Mouse (Mus musculus): ENCODE data around the gene Ptprd. TPM values are rescaled to one million over a fixed set of nuclear protein-coding genes. Genes with fewer than 3 reads are reported as not detected.

The Ptprd gene
- total and polyA plus RNA-seq, 3 experiments = not detected

GRCm38 (mm10) chr4:76136625-76137024 is 2075.1 kb downstream of the Ptprd start:
- TF ChIP-seq POLR2AphosphoS2 (IDR thresholded peaks at IDR 0.05; ENCODE audit: low read length) (no peak), ETS1 (IDR thresholded peaks at IDR 0.05; ENCODE audit: low read depth, low read length) (no peak), HCFC1 (IDR thresholded peaks at IDR 0.05; ENCODE audit: low read depth, low read length) (no peak), POLR2A (IDR thresholded peaks at IDR 0.05; ENCODE audit: control insufficient read depth in 1 of 2, insufficient read depth in 1 of 2, low read depth in 1 of 2, low read length in 2 of 2, poor library complexity in 1 of 2) (no peak), ZMIZ1 (IDR thresholded peaks at IDR 0.05; ENCODE audit: low read depth, low read length) (no peak), RCOR1 (IDR thresholded peaks at IDR 0.05; ENCODE audit: low read depth, low read length) (no peak), EP300 (IDR thresholded peaks at IDR 0.05; ENCODE audit: low read depth in 1 of 2, low read length in 2 of 2) (no peak), RAD21 (IDR thresholded peaks at IDR 0.05; ENCODE audit: low read depth, low read length) (no peak), BHLHE40 (IDR thresholded peaks at IDR 0.05; ENCODE audit: borderline replicate concordance, low read depth, low read length) (no peak), JUND (IDR thresholded peaks at IDR 0.05; ENCODE audit: low read depth, low read length) (no peak), MAFK (IDR thresholded peaks at IDR 0.05; ENCODE audit: borderline replicate concordance, low read depth, low read length) (no peak), GATA1 (IDR thresholded peaks at IDR 0.05; ENCODE audit: low read depth, low read length) (no peak), ZKSCAN1 (IDR thresholded peaks at IDR 0.05; ENCODE audit: low read depth, low read length) (no peak), MYC (IDR thresholded peaks at IDR 0.05; ENCODE audit: low read depth, low read length) (no peak), ELF1 (IDR thresholded peaks at IDR 0.05; ENCODE audit: low read depth, low read length) (no peak), UBTF (IDR thresholded peaks at IDR 0.05; ENCODE audit: borderline replicate concordance, insufficient read depth, low read depth, low read length) (no peak), USF2 (IDR thresholded peaks at IDR 0.05; ENCODE audit: borderline replicate concordance in 1 of 2, insufficient read depth in 1 of 2, low read depth in 1 of 2, low read length in 2 of 2) (no peak), USF1 (IDR thresholded peaks at IDR 0.05; ENCODE audit: low read depth, low read length) (no peak)
- no peaks in the 10 kb centered on the region for H3K36me3 ChIP-seq (ENCODE audit: control insufficient read depth in 1 of 2, insufficient read depth in 2 of 2, low read length in 2 of 2)

GRCm38 (mm10) chr4:76091845-76092244 is 2119.9 kb downstream of the Ptprd start:
- Histone ChIP-seq H3K9ac (ENCODE audit: control insufficient read depth, low read depth, low read length, poor library complexity, severe bottlenecking) (no peak overlapping the region), H3K27me3 (ENCODE audit: control insufficient read depth in 1 of 2, insufficient read depth in 2 of 2, low read length in 2 of 2) (no peaks in the 10 kb centered on the region), H3K4me3 (ENCODE audit: control insufficient read depth in 1 of 2, insufficient read depth in 1 of 2, low read depth in 2 of 2, low read length in 2 of 2) (no peak overlapping the region), H3K79me2 (ENCODE audit: control insufficient read depth, insufficient read depth, low read length, poor library complexity) (no peaks in the 10 kb centered on the region), H3K27ac (ENCODE audit: control insufficient read depth, low read depth, low read length) (no peak overlapping the region), H3K4me1 (ENCODE audit: control insufficient read depth in 1 of 2, insufficient read depth in 2 of 2, low read length in 2 of 2) (no peaks in the 10 kb centered on the region), H3K9me3 (replicated peaks; ENCODE audit: insufficient read depth, low read length) (no peaks in the 10 kb centered on the region), H3K36me3 (ENCODE audit: control insufficient read depth in 1 of 2, insufficient read depth in 2 of 2, low read length in 2 of 2) (no peaks in the 10 kb centered on the region)
- TF ChIP-seq RCOR1 (IDR thresholded peaks at IDR 0.05; ENCODE audit: low read depth, low read length) (no peak), HCFC1 (IDR thresholded peaks at IDR 0.05; ENCODE audit: low read depth, low read length) (no peak), MAX (IDR thresholded peaks at IDR 0.05; ENCODE audit: low read length) (no peak), ZKSCAN1 (IDR thresholded peaks at IDR 0.05; ENCODE audit: low read depth, low read length) (no peak), EP300 (IDR thresholded peaks at IDR 0.05; ENCODE audit: low read depth in 1 of 2, low read length in 2 of 2) (no peak), SMC3 (IDR thresholded peaks at IDR 0.05; ENCODE audit: low read depth, low read length) (no peak), JUND (IDR thresholded peaks at IDR 0.05; ENCODE audit: low read depth, low read length) (no peak), NRF1 (IDR thresholded peaks at IDR 0.05; ENCODE audit: insufficient read depth, low read depth, low read length, poor library complexity, severe bottlenecking) (no peak), POLR2A (IDR thresholded peaks at IDR 0.05; ENCODE audit: control insufficient read depth in 1 of 2, insufficient read depth in 1 of 2, low read depth in 1 of 2, low read length in 2 of 2, poor library complexity in 1 of 2) (no peak), ZMIZ1 (IDR thresholded peaks at IDR 0.05; ENCODE audit: low read depth, low read length) (no peak), RAD21 (IDR thresholded peaks at IDR 0.05; ENCODE audit: low read depth, low read length) (no peak), TCF12 (IDR thresholded peaks at IDR 0.05; ENCODE audit: low read depth, low read length) (no peak), MYC (IDR thresholded peaks at IDR 0.05; ENCODE audit: low read depth, low read length) (no peak), MEF2A (IDR thresholded peaks at IDR 0.05; ENCODE audit: extremely low read depth, insufficient replicate concordance, low read depth, low read length, poor library complexity, severe bottlenecking) (no peak), GATA1 (IDR thresholded peaks at IDR 0.05; ENCODE audit: low read depth, low read length) (no peak), GABPA (IDR thresholded peaks at IDR 0.05; ENCODE audit: low read depth, low read length) (no peak), POLR2AphosphoS5 (IDR thresholded peaks at IDR 0.05; ENCODE audit: borderline replicate concordance, low read depth, low read length) (no peak), NELFE (IDR thresholded peaks at IDR 0.05; ENCODE audit: low read depth, low read length) (no peak), POLR2AphosphoS2 (IDR thresholded peaks at IDR 0.05; ENCODE audit: low read length) (no peak)
- DNase-seq (ENCODE audit: low read depth, low spot score) = no peak

More at GRCm38 (mm10) chr4:76136625-76137024, 2075.1 kb downstream of the Ptprd start:
- no peak for DNase-seq (ENCODE audit: low read depth, low spot score)
- Histone ChIP-seq H3K4me3 (ENCODE audit: control insufficient read depth in 1 of 2, insufficient read depth in 1 of 2, low read depth in 2 of 2, low read length in 2 of 2) (no peak overlapping the region), H3K9me3 (replicated peaks; ENCODE audit: insufficient read depth, low read length) (no peaks in the 10 kb centered on the region), H3K27me3 (ENCODE audit: control insufficient read depth in 1 of 2, insufficient read depth in 2 of 2, low read length in 2 of 2) (no peaks in the 10 kb centered on the region), H3K9ac (ENCODE audit: control insufficient read depth, low read depth, low read length, poor library complexity, severe bottlenecking) (no peak overlapping the region), H3K4me1 (ENCODE audit: control insufficient read depth in 1 of 2, insufficient read depth in 2 of 2, low read length in 2 of 2) (no peaks in the 10 kb centered on the region), H3K27ac (ENCODE audit: control insufficient read depth, low read depth, low read length) (no peak overlapping the region), H3K79me2 (ENCODE audit: control insufficient read depth, insufficient read depth, low read length, poor library complexity) (no peaks in the 10 kb centered on the region)

Measured in MEL (cell line).